Comparison of ENCODE assay signal across 8 mouse cellular contexts in the genomic region with DNA sequence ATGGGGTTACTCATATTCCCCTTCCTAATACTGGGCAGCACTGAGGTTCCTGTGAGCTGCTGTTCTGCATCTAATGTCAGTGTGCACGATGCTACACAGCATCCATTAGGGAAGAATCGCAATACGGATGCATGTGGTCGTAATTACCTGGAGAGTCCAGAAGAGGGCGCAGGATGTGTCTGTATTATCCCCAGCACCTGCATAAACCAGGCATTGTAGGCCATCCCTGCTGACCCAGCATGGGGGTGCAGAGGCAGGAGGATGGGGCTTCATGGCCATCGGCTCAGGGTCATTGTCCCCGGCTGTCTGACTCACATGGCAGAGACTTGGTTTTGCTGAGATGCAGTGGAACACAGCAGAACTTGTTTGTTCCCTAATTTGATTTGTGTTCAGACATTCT. TPM values are rescaled to one million over a fixed set of nuclear protein-coding genes. Genes with fewer than 3 reads are reported as not detected.
A peak's percentile ranks its signal among the peaks of the same experiment; 100 is the strongest.
DNase-seq lines count a peak whose midpoint lies in the region; ATAC-seq and TF ChIP-seq lines count a peak whose summit lies in the region.

No protein-coding gene starts in this region.

- no peak overlapping the region for H3K27ac ChIP-seq in cortical plate, adult 2 months (ENCODE audit: insufficient read depth, low read length)
- H3K27ac ChIP-seq in heart, embryonic 10.5 days = no peak overlapping the region

- 31% methylated on average over 7 of the region's 7 CpGs for WGBS in heart, embryonic 10.5 days

- H3K4me1 ChIP-seq in cortical plate, adult 2 months (ENCODE audit: control insufficient read depth, insufficient read depth, low read length) = peaks cover 9% of the 10 kb centered on the region
- H3K4me1 ChIP-seq in heart, embryonic 10.5 days = peaks cover 34% of the 10 kb centered on the region

- TF ChIP-seq CTCF in cortical plate, adult 2 months (IDR thresholded peaks at IDR 0.05; ENCODE audit: extremely low read depth, insufficient read depth, low read length) = peak; percentile 83

- ATAC-seq in activated CD4-positive, CD25-positive, alpha-beta regulatory T cell, adult 4 months = no peak

- no peak for TF ChIP-seq POLR2A in cortical plate, adult 2 months (IDR thresholded peaks at IDR 0.05; ENCODE audit: extremely low read depth, insufficient read depth, low read length)

- no peaks in the 10 kb centered on the region for H3K9me3 ChIP-seq in heart, embryonic 10.5 days

- H3K36me3 ChIP-seq in heart, embryonic 10.5 days = peaks cover 38% of the 10 kb centered on the region

- peak; percentile 86 for DNase-seq in CD4-positive, CD25-positive, alpha-beta regulatory T cell, adult 2 months (ENCODE audit: low read depth, low spot score)
- peak; percentile 70 for DNase-seq in T-cell, adult 2 months (ENCODE audit: low spot score)
- DNase-seq in heart, embryonic 10.5 days (ENCODE audit: low spot score) = peak; percentile 85
- peak; percentile 79 to 84 for DNase-seq in layer of hippocampus, adult 8-10 months (ENCODE audit: low spot score in 2 of 2)
- DNase-seq in lung, postnatal 25 days (ENCODE audit: low spot score) = peak; percentile 85
- DNase-seq in retina, postnatal 7 days (ENCODE audit: low read depth, low spot score) = peak; percentile 65

- no peaks in the 10 kb centered on the region for H3K27me3 ChIP-seq in heart, embryonic 10.5 days (ENCODE audit: insufficient read depth, poor library complexity, severe bottlenecking)

- H3K4me3 ChIP-seq in cortical plate, adult 2 months (ENCODE audit: insufficient read depth, low read length) = no peak overlapping the region
- H3K4me3 ChIP-seq in heart, embryonic 10.5 days = no peak overlapping the region

RNA-seq across cellular contexts. Expression of a gene that starts 3.6 kb away (rescaled TPM):
- polyA plus RNA-seq in cortical plate, adult 2 months (2012; rRNA removed) = 276 and 282 TPM in 2 replicates
- 605 and 778 TPM in 2 replicates for polyA plus RNA-seq in heart, embryonic 10.5 days (2016; fragmentation: Nextera tagmentation; extraction: Ambion mirVana)
- 100 to 1,000 TPM; 169 to 190 (median 176) TPM for total RNA-seq in layer of hippocampus, adult 8-10 months (2022)
- 100 to 1,000 TPM; 318 to 321 TPM for polyA plus RNA-seq in activated CD4-positive, CD25-positive, alpha-beta regulatory T cell, adult 4 months (2017; shearing (Covaris generic))

RNA-seq across cellular contexts. Expression of a gene that starts 22.1 kb away (rescaled TPM):
- 180 and 187 TPM in 2 replicates for polyA plus RNA-seq in cortical plate, adult 2 months (2012; rRNA removed)
- polyA plus RNA-seq in heart, embryonic 10.5 days (2016; fragmentation: Nextera tagmentation; extraction: Ambion mirVana) = 34.9 and 37.8 TPM in 2 replicates
- 100 to 1,000 TPM; 144 to 156 (median 150) TPM for total RNA-seq in layer of hippocampus, adult 8-10 months (2022)
- polyA plus RNA-seq in activated CD4-positive, CD25-positive, alpha-beta regulatory T cell, adult 4 months (2017; shearing (Covaris generic)) = 1 to 10 TPM; 5.6 to 7.5 TPM

RNA-seq across cellular contexts. Expression of a gene that starts 45.6 kb away (rescaled TPM):
- polyA plus RNA-seq in cortical plate, adult 2 months (2012; rRNA removed) = 9.6 and 10.9 TPM in 2 replicates
- 159 and 233 TPM in 2 replicates for polyA plus RNA-seq in heart, embryonic 10.5 days (2016; fragmentation: Nextera tagmentation; extraction: Ambion mirVana)
- total RNA-seq in layer of hippocampus, adult 8-10 months (2022) = 1 to 10 TPM; 4.2 to 6.6 (median 5.5) TPM
- not detected for polyA plus RNA-seq in activated CD4-positive, CD25-positive, alpha-beta regulatory T cell, adult 4 months (2017; shearing (Covaris generic))

RNA-seq across cellular contexts. Expression of a gene that starts 58.5 kb away (rescaled TPM):
- polyA plus RNA-seq in cortical plate, adult 2 months (2012; rRNA removed) = 19.4 and 19.7 TPM in 2 replicates
- 2.9 and 6.3 TPM in 2 replicates for polyA plus RNA-seq in heart, embryonic 10.5 days (2016; fragmentation: Nextera tagmentation; extraction: Ambion mirVana)
- 10 to 100 TPM; 25.4 to 44.6 (median 32.6) TPM for total RNA-seq in layer of hippocampus, adult 8-10 months (2022)
- polyA plus RNA-seq in activated CD4-positive, CD25-positive, alpha-beta regulatory T cell, adult 4 months (2017; shearing (Covaris generic)) = 1 to 10 TPM; 9.5 to 9.7 TPM

Comparison
In these comparisons a context has a peak if more than half of its experiments do, and no peak if none do; other contexts are left out.
1. RNA of a gene that starts 45.6 kb away (polyA plus RNA-seq): 159 to 233 TPM in heart, embryonic 10.5 days; 9.6 to 10.9 TPM in cortical plate, adult 2 months and not detected in activated CD4-positive, CD25-positive, alpha-beta regulatory T cell, adult 4 months; every median in the first group is over 10 times any median in the second.
2. Peak in every context shown above with its lines, with median percentiles within 50 percentile points of each other: DNase-seq.